Mouse (Mus musculus) kidney, adult 2 months (tissue): Measurements from ENCODE around the gene Sept11.

ENCODE experiments used
- CTCF ChIP-seq: fragments of 200-500 bp; conservative IDR thresholded peaks from 2 replicates; pipeline ENCODE4 v1.5.1; 2011; ENCODE audit warnings: low read depth, mild to moderate bottlenecking, control low read depth, low read length, moderate library complexity, mixed read lengths; ENCODE audit not compliant: insufficient read depth, insufficient read length
- POLR2A ChIP-seq: fragments of 200-500 bp; IDR thresholded peaks from one replicate; pipeline ENCODE4 v1.6.1; 2011; ENCODE audit warnings: low read depth, low read length, control low read depth

GRCm38 (mm10) chr5:93100906-93101305 lies 7.7 kb downstream of the Sept11 start:
- TF ChIP-seq POLR2A (no peak), CTCF (no peak)
